Mouse (Mus musculus): Measurements from ENCODE around the gene Slc10a7. TPM values are rescaled to one million over a fixed set of nuclear protein-coding genes. Genes with fewer than 3 reads are reported as not detected.

Gene Slc10a7
- polyA plus RNA-seq, 1 experiment: 3.5 TPM

- H3K4me2 ChIP-seq (ENCODE audit: low read depth): no peak overlapping the region
- no peak for TF ChIP-seq REST (IDR thresholded peaks at IDR 0.05; ENCODE audit: insufficient read depth, insufficient read length)
- TF ChIP-seq TCF3 (IDR thresholded peaks at IDR 0.05; ENCODE audit: insufficient read length, low read depth): no peak
- no peak for TF ChIP-seq E2F4 (IDR thresholded peaks at IDR 0.05; ENCODE audit: insufficient read depth)
- no peak overlapping the region for H3ac ChIP-seq (ENCODE audit: control insufficient read depth, insufficient read length)
Observed at GRCm38 (mm10) chr8:78609301-78609700, 100.2 kb downstream of the Slc10a7 start.

GRCm38 (mm10) chr8:78611019-78611418, 101.9 kb downstream of the Slc10a7 start:
- no peak overlapping the region for H3K4me2 ChIP-seq (ENCODE audit: low read depth)
- no peaks in the 10 kb centered on the region for H3K27me3 ChIP-seq (ENCODE audit: control insufficient read depth, insufficient read depth, insufficient read length)
- H3K36me3 ChIP-seq (ENCODE audit: control insufficient read depth, insufficient read depth): no peaks in the 10 kb centered on the region
- no peak overlapping the region for H3ac ChIP-seq (ENCODE audit: control insufficient read depth, insufficient read length)
- H3K4me3 ChIP-seq: no peak overlapping the region
- TF ChIP-seq POLR2AphosphoS2 (IDR thresholded peaks at IDR 0.05; ENCODE audit: insufficient read length, low read depth): no peak
- TF ChIP-seq MYOD1 (IDR thresholded peaks at IDR 0.05; ENCODE audit: control insufficient read depth in 1 of 3, insufficient read length in 2 of 3, low read depth in 2 of 3): no peak
- no peak for TF ChIP-seq USF1 (IDR thresholded peaks at IDR 0.05; ENCODE audit: low read depth)
- TF ChIP-seq SRF (IDR thresholded peaks at IDR 0.05; ENCODE audit: control insufficient read depth, insufficient read length, low read depth): no peak
- TF ChIP-seq MYOG (IDR thresholded peaks at IDR 0.05; ENCODE audit: control insufficient read depth in 1 of 3, insufficient read depth in 1 of 3, insufficient read length in 2 of 3, low read depth in 2 of 3): no peak
- TF ChIP-seq REST (IDR thresholded peaks at IDR 0.05; ENCODE audit: insufficient read depth, insufficient read length): no peak
- no peak for TF ChIP-seq POLR2A (IDR thresholded peaks at IDR 0.05; ENCODE audit: insufficient read length, low read depth)
- no peak for TF ChIP-seq CEBPB (IDR thresholded peaks at IDR 0.05; ENCODE audit: insufficient read depth, poor library complexity, severe bottlenecking)
- TF ChIP-seq MAX (IDR thresholded peaks at IDR 0.05; ENCODE audit: low read depth): no peak
- TF ChIP-seq TCF12 (IDR thresholded peaks at IDR 0.05; ENCODE audit: insufficient read depth, poor library complexity, severe bottlenecking): no peak
- TF ChIP-seq E2F4 (IDR thresholded peaks at IDR 0.05; ENCODE audit: insufficient read depth): no peak
- no peak for TF ChIP-seq TCF3 (IDR thresholded peaks at IDR 0.05; ENCODE audit: insufficient read length, low read depth)
- no peaks in the 10 kb centered on the region for H3K79me2 ChIP-seq (ENCODE audit: control insufficient read depth, insufficient read depth)

More at GRCm38 (mm10) chr8:78609301-78609700, 100.2 kb downstream of the Slc10a7 start:
- Histone ChIP-seq H3K4me3 (no peak overlapping the region), H3K36me3 (ENCODE audit: control insufficient read depth, insufficient read depth) (no peaks in the 10 kb centered on the region), H3K79me2 (ENCODE audit: control insufficient read depth, insufficient read depth) (no peaks in the 10 kb centered on the region), H3K27me3 (ENCODE audit: control insufficient read depth, insufficient read depth, insufficient read length) (no peaks in the 10 kb centered on the region)

- Histone ChIP-seq H3K4me3 (no peak overlapping the region), H3K36me3 (ENCODE audit: control insufficient read depth, insufficient read depth) (no peaks in the 10 kb centered on the region), H3K79me2 (ENCODE audit: control insufficient read depth, insufficient read depth) (no peaks in the 10 kb centered on the region), H3K27me3 (ENCODE audit: control insufficient read depth, insufficient read depth, insufficient read length) (no peaks in the 10 kb centered on the region), H3K4me2 (ENCODE audit: low read depth) (no peak overlapping the region), H3ac (ENCODE audit: control insufficient read depth, insufficient read length) (no peak overlapping the region)
- TF ChIP-seq SRF (IDR thresholded peaks at IDR 0.05; ENCODE audit: control insufficient read depth, insufficient read length, low read depth): no peak
- no peak for TF ChIP-seq POLR2A (IDR thresholded peaks at IDR 0.05; ENCODE audit: insufficient read length, low read depth)
- no peak for TF ChIP-seq MYOD1 (IDR thresholded peaks at IDR 0.05; ENCODE audit: control insufficient read depth in 1 of 3, insufficient read length in 2 of 3, low read depth in 2 of 3)
- no peak for TF ChIP-seq USF1 (IDR thresholded peaks at IDR 0.05; ENCODE audit: low read depth)
- TF ChIP-seq MYOG (IDR thresholded peaks at IDR 0.05; ENCODE audit: control insufficient read depth in 1 of 3, insufficient read depth in 1 of 3, insufficient read length in 2 of 3, low read depth in 2 of 3): no peak
- no peak for TF ChIP-seq CEBPB (IDR thresholded peaks at IDR 0.05; ENCODE audit: insufficient read depth, poor library complexity, severe bottlenecking)
- TF ChIP-seq REST (IDR thresholded peaks at IDR 0.05; ENCODE audit: insufficient read depth, insufficient read length): no peak
- TF ChIP-seq POLR2AphosphoS2 (IDR thresholded peaks at IDR 0.05; ENCODE audit: insufficient read length, low read depth): no peak
- TF ChIP-seq E2F4 (IDR thresholded peaks at IDR 0.05; ENCODE audit: insufficient read depth): no peak
- TF ChIP-seq TCF12 (IDR thresholded peaks at IDR 0.05; ENCODE audit: insufficient read depth, poor library complexity, severe bottlenecking): no peak
- no peak for TF ChIP-seq MAX (IDR thresholded peaks at IDR 0.05; ENCODE audit: low read depth)
- TF ChIP-seq TCF3 (IDR thresholded peaks at IDR 0.05; ENCODE audit: insufficient read length, low read depth): no peak
Observed at GRCm38 (mm10) chr8:78622362-78622761, 113.2 kb downstream of the Slc10a7 start.

DNA sequence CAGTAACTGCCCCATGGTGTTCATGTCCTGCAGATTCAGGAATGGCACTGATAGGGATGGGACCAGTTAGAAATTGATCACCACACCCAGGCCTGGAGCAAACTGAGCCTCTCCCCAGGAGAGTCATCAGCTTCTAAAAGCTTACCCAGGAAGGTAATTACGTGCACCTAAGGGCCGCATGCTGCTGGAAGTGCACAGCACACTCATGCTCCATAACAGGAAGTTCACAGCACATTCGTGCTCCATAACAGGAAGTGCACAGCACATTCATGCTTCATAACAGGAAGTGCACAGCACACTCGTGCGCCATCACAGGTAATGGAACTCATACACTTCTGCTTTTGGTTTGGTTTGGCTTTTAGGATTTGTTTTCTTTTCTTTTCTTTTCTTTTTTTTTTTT, 114.8 kb downstream of the Slc10a7 start:
- TF ChIP-seq MAX (IDR thresholded peaks at IDR 0.05; ENCODE audit: low read depth) (no peak), USF1 (IDR thresholded peaks at IDR 0.05; ENCODE audit: low read depth) (no peak), MYOG (IDR thresholded peaks at IDR 0.05; ENCODE audit: control insufficient read depth in 1 of 3, insufficient read depth in 1 of 3, insufficient read length in 2 of 3, low read depth in 2 of 3) (no peak), CEBPB (IDR thresholded peaks at IDR 0.05; ENCODE audit: insufficient read depth, poor library complexity, severe bottlenecking) (no peak), POLR2AphosphoS2 (IDR thresholded peaks at IDR 0.05; ENCODE audit: insufficient read length, low read depth) (no peak)

GRCm38 (mm10) chr8:78624738-78625442, 115.7 kb downstream of the Slc10a7 start:
- Histone ChIP-seq H3K4me2 (ENCODE audit: low read depth) (no peak overlapping the region), H3K27me3 (ENCODE audit: control insufficient read depth, insufficient read depth, insufficient read length) (no peaks in the 10 kb centered on the region), H3ac (ENCODE audit: control insufficient read depth, insufficient read length) (no peak overlapping the region), H3K36me3 (ENCODE audit: control insufficient read depth, insufficient read depth) (no peaks in the 10 kb centered on the region), H3K4me3 (no peak overlapping the region), H3K79me2 (ENCODE audit: control insufficient read depth, insufficient read depth) (no peaks in the 10 kb centered on the region)
- TF ChIP-seq MYOD1 (IDR thresholded peaks at IDR 0.05; ENCODE audit: control insufficient read depth in 1 of 3, insufficient read length in 2 of 3, low read depth in 2 of 3) (no peak), MYOG (IDR thresholded peaks at IDR 0.05; ENCODE audit: control insufficient read depth in 1 of 3, insufficient read depth in 1 of 3, insufficient read length in 2 of 3, low read depth in 2 of 3) (no peak), E2F4 (IDR thresholded peaks at IDR 0.05; ENCODE audit: insufficient read depth) (no peak), TCF3 (IDR thresholded peaks at IDR 0.05; ENCODE audit: insufficient read length, low read depth) (no peak), USF1 (IDR thresholded peaks at IDR 0.05; ENCODE audit: low read depth) (no peak), POLR2A (IDR thresholded peaks at IDR 0.05; ENCODE audit: insufficient read length, low read depth) (no peak), CEBPB (IDR thresholded peaks at IDR 0.05; ENCODE audit: insufficient read depth, poor library complexity, severe bottlenecking) (no peak), REST (IDR thresholded peaks at IDR 0.05; ENCODE audit: insufficient read depth, insufficient read length) (no peak)

More for the DNA sequence above, 114.8 kb downstream of the Slc10a7 start:
- Histone ChIP-seq H3K27me3 (ENCODE audit: control insufficient read depth, insufficient read depth, insufficient read length) (no peaks in the 10 kb centered on the region), H3K36me3 (ENCODE audit: control insufficient read depth, insufficient read depth) (no peaks in the 10 kb centered on the region), H3K4me3 (no peak overlapping the region), H3K79me2 (ENCODE audit: control insufficient read depth, insufficient read depth) (no peaks in the 10 kb centered on the region), H3ac (ENCODE audit: control insufficient read depth, insufficient read length) (no peak overlapping the region), H3K4me2 (ENCODE audit: low read depth) (no peak overlapping the region)

Data from myocyte (in vitro differentiated cells).